Mouse (Mus musculus): Measurements from ENCODE around the gene Abhd2.

DNA sequence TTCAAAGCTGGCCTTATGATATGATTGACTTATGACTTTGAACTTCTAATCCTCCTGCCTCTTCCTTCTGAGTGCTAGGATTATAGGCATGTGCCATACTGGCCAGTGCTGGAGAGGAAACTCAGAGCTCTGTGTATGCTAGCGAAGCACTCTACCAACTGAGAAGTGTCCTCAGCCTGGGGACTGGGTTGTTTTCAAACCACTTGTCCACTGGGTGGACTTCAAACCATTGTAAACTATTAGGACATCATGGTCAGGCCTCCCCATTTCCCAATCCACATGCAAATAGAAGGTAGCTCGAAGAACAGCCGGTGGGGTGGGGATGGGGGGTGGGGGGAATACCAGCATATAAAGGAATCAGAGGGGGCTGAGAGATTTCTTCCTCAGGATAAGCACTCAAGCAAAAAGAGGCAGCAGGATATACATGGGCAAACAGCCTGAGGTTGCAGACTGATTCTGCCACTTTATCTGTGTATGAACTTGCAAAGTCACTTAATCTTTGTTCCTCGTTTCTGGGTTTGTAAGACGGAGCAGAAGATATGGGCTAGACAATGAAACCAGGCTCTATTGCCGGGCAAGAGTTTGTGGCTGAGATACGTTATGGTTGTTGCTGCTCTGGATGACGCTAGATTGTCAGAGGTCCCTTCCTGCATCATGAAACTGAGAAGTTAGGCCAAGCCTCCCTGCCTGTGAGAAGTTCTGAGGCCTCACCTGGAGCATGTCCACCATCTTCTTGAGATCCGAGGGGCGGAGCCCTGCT is 103.7 kb downstream of the Abhd2 start:
- TF ChIP-seq CTCF (IDR thresholded peaks at IDR 0.05; ENCODE audit: low read depth, low read length): no peak
- no peak for TF ChIP-seq POLR2A (IDR thresholded peaks at IDR 0.05; ENCODE audit: insufficient read depth, low read length)
- TF ChIP-seq EP300 (IDR thresholded peaks at IDR 0.05; ENCODE audit: insufficient read depth, low read depth, low read length): no peak
